Mouse (Mus musculus) left cerebral cortex, adult 9 months (tissue): Measurements from ENCODE around the gene Tor1b.

ENCODE experiments used
- DNase-seq, 2 experiments: peaks; one replicate each; pipeline ENCODE4 v3.0.0; 2022; ENCODE audit warnings: low spot score in 2 of 2

Gene Tor1b

GRCm38 (mm10) chr2:30985111-30986020, 32.6 kb downstream of the Tor1b start:
- peak in 1 of 2 experiments; percentile 34 for DNase-seq

GRCm38 (mm10) chr2:30990221-30990620, 37.5 kb downstream of the Tor1b start:
- no peak for DNase-seq

- no peak for DNase-seq
Measured at GRCm38 (mm10) chr2:30994853-30995252, 42.1 kb downstream of the Tor1b start.

GRCm38 (mm10) chr2:30995432-30995996, 42.8 kb downstream of the Tor1b start:
- DNase-seq = no peak

- no peak for DNase-seq
Measured at GRCm38 (mm10) chr2:30998443-30999260, 45.9 kb downstream of the Tor1b start.

GRCm38 (mm10) chr2:31002857-31003256, 50.1 kb downstream of the Tor1b start:
- peak in 1 of 2 experiments; percentile 34 for DNase-seq

- DNase-seq = no peak
Measured at GRCm38 (mm10) chr2:31005453-31005852, 52.7 kb downstream of the Tor1b start.

GRCm38 (mm10) chr2:31006434-31006833, 53.7 kb downstream of the Tor1b start:
- no peak for DNase-seq

GRCm38 (mm10) chr2:31007208-31007607, 54.4 kb downstream of the Tor1b start:
- no peak for DNase-seq
